Mouse (Mus musculus) G1E-ER4 (cell line): ENCODE data around the gene Atg13. TPM values are rescaled to one million over a fixed set of nuclear protein-coding genes. Genes with fewer than 3 reads are reported as not detected.

Source experiments
- GATA1 ChIP-seq: IDR thresholded peaks from one replicate; pipeline ENCODE4 v1.8.0; 2012; ENCODE audit warnings: low read length, inconsistent platforms
- polyA plus RNA-seq: library from polyadenylated mRNA; stranded (reverse); fragments of >175 nt; gene quantifications from 2 replicates; pipeline ENCODE4 v1.2.3, GENCODE M21; 2012

The Atg13 gene
- polyA plus RNA-seq, 1 experiment: 30.5 TPM

DNA sequence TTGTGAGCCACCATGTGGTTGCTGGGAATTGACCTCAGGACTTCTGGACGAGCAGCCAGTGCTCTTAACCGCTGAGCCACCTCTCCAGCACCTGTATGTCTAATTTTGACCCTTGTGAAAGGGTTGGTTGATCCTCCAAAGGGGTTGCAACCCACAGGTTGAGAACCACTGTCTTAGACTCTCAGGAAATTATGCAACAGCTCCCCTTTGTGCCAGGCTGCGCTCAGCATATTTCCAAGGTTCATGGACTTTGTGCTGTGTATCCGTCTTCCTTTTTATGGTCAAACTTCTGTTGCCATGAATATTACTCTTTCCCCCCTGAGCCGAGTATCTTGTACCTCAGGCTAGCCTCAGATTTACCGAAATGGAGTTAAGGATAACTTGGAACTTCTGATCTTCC is 49.4 kb downstream of the Atg13 start:
- no peak for TF ChIP-seq GATA1

- TF ChIP-seq GATA1: no peak
Measured at GRCm38 (mm10) chr2:91659657-91660056, 50.7 kb downstream of the Atg13 start.

DNA sequence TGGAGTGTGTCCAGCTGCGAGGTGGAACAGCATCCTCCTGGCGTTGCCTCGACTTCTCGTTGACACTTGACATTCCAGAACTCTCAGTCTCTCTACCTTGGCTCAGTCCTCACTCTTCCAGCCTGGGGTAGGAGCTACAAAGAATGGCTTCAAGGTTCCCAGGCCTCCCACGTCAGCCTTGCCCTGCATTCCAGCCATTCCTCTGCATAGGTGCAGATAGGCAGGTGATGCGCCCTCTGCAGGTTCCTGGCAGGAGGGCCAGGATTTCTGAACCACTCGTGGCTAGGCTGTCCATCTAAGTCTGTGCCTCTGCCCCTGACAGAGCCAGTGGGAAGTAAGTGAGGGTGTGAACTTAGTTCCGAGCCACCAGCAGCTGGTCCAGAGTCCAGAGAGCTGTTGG is 53.6 kb downstream of the Atg13 start:
- TF ChIP-seq GATA1: no peak

GRCm38 (mm10) chr2:91655827-91656226 is 54.5 kb downstream of the Atg13 start:
- TF ChIP-seq GATA1: no peak

DNA sequence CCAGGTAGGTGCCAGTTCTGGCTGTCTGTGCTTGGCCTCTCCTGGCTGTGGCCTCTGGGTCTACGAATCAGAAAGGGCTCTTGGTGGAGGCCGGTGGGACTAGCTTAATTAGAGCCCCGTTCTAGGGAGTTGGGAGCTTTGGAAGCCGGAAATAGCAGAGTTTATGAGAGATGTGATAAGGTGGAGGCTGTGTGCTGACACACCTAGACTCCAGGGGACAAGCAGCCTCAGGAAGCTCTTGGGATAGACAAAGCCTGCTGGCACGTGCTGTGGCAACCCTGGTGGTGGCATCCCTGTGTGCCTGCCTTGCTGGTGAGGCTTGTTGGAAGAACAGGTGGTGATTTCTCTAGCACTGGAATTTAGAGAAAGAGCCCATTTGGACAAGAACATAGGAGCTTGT is 55.0 kb downstream of the Atg13 start:
- TF ChIP-seq GATA1: no peak

- no peak for TF ChIP-seq GATA1
Measured at GRCm38 (mm10) chr2:91652863-91653262, 57.5 kb downstream of the Atg13 start.

GRCm38 (mm10) chr2:91651458-91652258 is 58.7 kb downstream of the Atg13 start:
- TF ChIP-seq GATA1: no peak

- TF ChIP-seq GATA1: no peak
Measured at GRCm38 (mm10) chr2:91650360-91650995, 59.9 kb downstream of the Atg13 start.

GRCm38 (mm10) chr2:91649553-91650359 is 60.6 kb downstream of the Atg13 start, which contains the start of the genes Zfp408 and Arhgap1:
Zfp408 (minus strand) TSS chr2:91649791.
Arhgap1 (plus strand) TSS chr2:91649860.
- no peak for TF ChIP-seq GATA1

- TF ChIP-seq GATA1: no peak
Measured at GRCm38 (mm10) chr2:91649152-91649551, 61.2 kb downstream of the Atg13 start.

GRCm38 (mm10) chr2:91646733-91647132 is 63.6 kb downstream of the Atg13 start:
- TF ChIP-seq GATA1: no peak

DNA sequence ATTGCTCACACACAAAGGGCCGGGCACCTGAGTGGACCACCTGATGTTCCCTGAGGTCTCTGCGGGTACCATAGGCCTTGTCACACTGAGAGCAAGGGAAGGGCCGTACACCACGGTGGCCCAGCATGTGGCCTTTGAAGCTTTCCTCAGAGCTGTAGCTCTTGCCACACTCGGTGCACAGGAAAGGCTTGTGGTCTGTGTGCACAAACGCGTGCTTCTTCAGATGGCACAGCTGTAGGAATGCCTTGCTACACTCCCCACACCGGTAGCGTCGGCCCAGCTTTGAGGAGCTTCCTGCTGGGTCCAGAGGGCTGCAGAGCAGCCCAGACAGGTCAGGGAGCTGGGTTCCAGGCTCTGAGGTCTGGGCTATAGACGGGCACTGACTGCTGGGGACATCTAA is 64.6 kb downstream of the Atg13 start:
- TF ChIP-seq GATA1: no peak

DNA sequence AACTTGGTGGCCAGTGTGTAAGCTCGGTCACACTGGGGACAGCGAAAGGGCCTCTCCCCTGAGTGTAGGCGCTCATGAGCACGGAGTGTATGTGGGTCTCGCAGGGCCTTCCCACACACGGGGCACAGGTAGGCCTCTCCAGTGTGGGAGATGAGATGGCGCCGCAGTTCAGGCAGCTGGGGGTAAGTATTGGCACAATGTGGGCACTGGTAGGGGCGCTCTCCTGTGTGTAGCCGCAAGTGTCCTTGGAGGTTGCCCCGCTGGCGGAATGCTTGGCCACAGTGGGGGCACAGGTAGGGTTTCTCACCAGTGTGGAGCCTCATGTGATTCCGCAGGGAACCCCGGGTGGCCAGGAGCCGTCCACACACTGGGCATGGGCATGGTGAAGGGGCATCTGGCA is 65.0 kb downstream of the Atg13 start:
- no peak for TF ChIP-seq GATA1

GRCm38 (mm10) chr2:91644021-91644420 is 66.4 kb downstream of the Atg13 start:
- no peak for TF ChIP-seq GATA1

DNA sequence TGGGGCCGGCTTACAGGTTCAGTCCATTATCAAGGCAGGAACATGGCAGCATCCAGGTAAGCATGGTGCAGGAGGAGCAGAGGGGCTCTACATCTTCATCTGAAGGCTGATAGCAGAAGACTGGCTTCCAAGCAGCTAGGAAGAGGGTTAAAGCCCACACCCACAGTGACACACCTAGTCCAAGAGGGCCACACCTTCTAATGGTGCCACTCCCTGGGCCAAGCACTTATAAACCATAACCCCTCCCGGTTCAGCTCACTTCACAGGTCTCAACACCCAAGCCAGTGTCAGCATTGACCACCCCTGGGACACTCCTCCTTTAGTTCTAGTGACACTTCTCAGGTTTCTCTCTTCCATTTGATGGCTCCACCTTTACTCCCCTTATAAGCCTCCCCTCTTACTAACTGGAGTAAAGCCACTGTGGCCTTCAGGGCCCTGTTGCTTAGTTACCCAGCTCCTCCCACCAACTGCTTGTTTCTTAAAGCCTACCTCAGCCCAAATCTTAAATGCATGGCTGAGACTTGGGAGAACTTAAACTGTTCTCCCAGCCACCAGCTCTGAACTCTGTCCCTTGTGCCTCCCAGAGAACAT is 67.5 kb downstream of the Atg13 start:
- no peak for TF ChIP-seq GATA1

DNA sequence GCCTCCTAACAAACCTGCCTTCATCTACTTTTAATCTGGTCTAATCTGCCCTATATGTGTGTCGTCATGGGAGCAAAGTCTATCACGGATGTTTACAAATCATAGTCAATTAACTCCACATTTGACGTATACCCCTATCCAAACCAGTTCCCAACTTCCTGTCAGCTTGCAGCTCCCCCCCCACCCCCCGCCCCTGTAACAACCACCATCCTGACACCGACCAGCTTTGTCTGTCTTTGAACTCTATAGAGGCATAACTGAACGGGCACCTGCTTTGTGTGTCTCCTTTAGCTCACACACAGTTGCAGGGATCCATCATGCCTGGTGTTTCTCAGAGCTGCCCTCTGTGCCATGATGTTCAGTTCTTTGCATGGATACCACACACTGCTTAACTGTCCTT is 71.4 kb downstream of the Atg13 start:
- TF ChIP-seq GATA1: no peak
